ENCODE assay signal across 8 mouse cellular contexts in genomic region chr4:117867823-117868222, GRCm38 (mm10). TPM values are rescaled to one million over a fixed set of nuclear protein-coding genes. Genes with fewer than 3 reads are reported as not detected.
A peak's percentile ranks its signal among the peaks of the same experiment; 100 is the strongest.
DNase-seq lines count a peak whose midpoint lies in the region; ATAC-seq lines count a peak whose summit lies in the region.

No protein-coding gene starts in this region.

- WGBS in forebrain, embryonic 12.5 days, result 16% methylated on average over 24 of the region's 24 CpGs
- 21% methylated on average over 24 of the region's 24 CpGs for WGBS in hindbrain, embryonic 10.5 days

- DNase-seq in layer of hippocampus, postnatal 10 days (ENCODE audit: low spot score in 2 of 2), result peak; percentile 76 to 80
- no peak for DNase-seq in layer of hippocampus, postnatal 14 days (ENCODE audit: low spot score in 2 of 2)
- DNase-seq in adrenal gland, postnatal 25 days, result peak; percentile 68
- peak; percentile 71 for DNase-seq in hindbrain, embryonic 10.5 days (ENCODE audit: low spot score)
- DNase-seq in liver, result peak; percentile 77
- peak; percentile 81 for DNase-seq in thymus, postnatal 4 days

- no peaks in the 10 kb centered on the region for H3K9me3 ChIP-seq in forebrain, embryonic 12.5 days
- no peaks in the 10 kb centered on the region for H3K9me3 ChIP-seq in hindbrain, embryonic 10.5 days

- H3K27me3 ChIP-seq in forebrain, embryonic 12.5 days, result peaks cover 6% of the 10 kb centered on the region
- peaks cover 15% of the 10 kb centered on the region for H3K27me3 ChIP-seq in hindbrain, embryonic 10.5 days (ENCODE audit: insufficient read depth, poor library complexity, severe bottlenecking)

- peak overlapping the region; percentile 19 for H3K4me2 ChIP-seq in forebrain, embryonic 12.5 days

- peaks cover 29% of the 10 kb centered on the region for H3K4me1 ChIP-seq in forebrain, embryonic 12.5 days
- peaks cover 57% of the 10 kb centered on the region for H3K4me1 ChIP-seq in hindbrain, embryonic 10.5 days (replicated peaks)

- H3K9ac ChIP-seq in forebrain, embryonic 12.5 days, result no peak overlapping the region

- peak; percentile 25; the same call in 1 of the 2 replicates for ATAC-seq in forebrain, embryonic 12.5 days (ENCODE audit: low FRiP score)
- ATAC-seq in monocyte, adult 5-6 weeks (replicated peaks; ENCODE audit: insufficient number of reproducible peaks, low FRiP score, low TSS enrichment, poor library complexity, severe bottlenecking), result peak; percentile 36; the same call in 1 of the 2 replicates

- no peak overlapping the region for H3K27ac ChIP-seq in forebrain, embryonic 12.5 days
- H3K27ac ChIP-seq in hindbrain, embryonic 10.5 days, result peak overlapping the region; percentile 37; the same call in 1 of the 2 replicates

- no peak overlapping the region for H3K4me3 ChIP-seq in forebrain, embryonic 12.5 days (replicated peaks)
- no peak overlapping the region for H3K4me3 ChIP-seq in hindbrain, embryonic 10.5 days

- H3K36me3 ChIP-seq in forebrain, embryonic 12.5 days (replicated peaks), result no peaks in the 10 kb centered on the region
- H3K36me3 ChIP-seq in hindbrain, embryonic 10.5 days, result no peaks in the 10 kb centered on the region

RNA-seq across cellular contexts. Expression of gene Ccdc24, which starts 4.5 kb away (rescaled TPM):
- total RNA-seq in layer of hippocampus, postnatal 10 days (2021), result 1 to 10 TPM; 1.8 to 2.0 TPM
- total RNA-seq in layer of hippocampus, postnatal 14 days (2021), result 1 to 10 TPM in 1 of 2 experiments, under 1 TPM in 1; 0.85 to 1.5 TPM
- 0.79 TPM in 1 of 2 replicates, not detected in the other for total RNA-seq in adrenal gland, postnatal 25 days (2021)
- 1.8 and 2.1 TPM in 2 replicates for polyA plus RNA-seq in forebrain, embryonic 12.5 days (2016; fragmentation: Nextera tagmentation; extraction: Ambion mirVana)
- polyA plus RNA-seq in hindbrain, embryonic 10.5 days (2016; fragmentation: Nextera tagmentation; extraction: Ambion mirVana), result 2.0 and 2.4 TPM in 2 replicates
- total RNA-seq in monocyte, adult 5-6 weeks (2017), result not detected in 3 replicates

RNA-seq across cellular contexts. Expression of gene B4galt2, which starts 15.5 kb away (rescaled TPM):
- total RNA-seq in layer of hippocampus, postnatal 10 days (2021), result 100 to 1,000 TPM; 122 to 125 TPM
- total RNA-seq in layer of hippocampus, postnatal 14 days (2021), result 10 to 100 TPM; 94.4 to 99.7 TPM
- 12.6 and 18.6 TPM in 2 replicates for total RNA-seq in adrenal gland, postnatal 25 days (2021)
- polyA plus RNA-seq in forebrain, embryonic 12.5 days (2016; fragmentation: Nextera tagmentation; extraction: Ambion mirVana), result 36.4 and 36.9 TPM in 2 replicates
- polyA plus RNA-seq in hindbrain, embryonic 10.5 days (2016; fragmentation: Nextera tagmentation; extraction: Ambion mirVana), result 22.7 and 31.7 TPM in 2 replicates
- not detected in 3 replicates for total RNA-seq in monocyte, adult 5-6 weeks (2017)

RNA-seq across cellular contexts. Expression of gene Atp6v0b, which starts 19.3 kb away (rescaled TPM):
- total RNA-seq in layer of hippocampus, postnatal 10 days (2021), result 100 to 1,000 TPM; 386 to 393 TPM
- total RNA-seq in layer of hippocampus, postnatal 14 days (2021), result 100 to 1,000 TPM; 433 TPM
- 231 and 241 TPM in 2 replicates for total RNA-seq in adrenal gland, postnatal 25 days (2021)
- polyA plus RNA-seq in forebrain, embryonic 12.5 days (2016; fragmentation: Nextera tagmentation; extraction: Ambion mirVana), result 233 TPM in 2 replicates
- polyA plus RNA-seq in hindbrain, embryonic 10.5 days (2016; fragmentation: Nextera tagmentation; extraction: Ambion mirVana), result 208 and 263 TPM in 2 replicates
- 121 to 188 TPM (median 178 TPM) in 3 replicates for total RNA-seq in monocyte, adult 5-6 weeks (2017)

RNA-seq across cellular contexts. Expression of gene Dph2, which starts 24.0 kb away (rescaled TPM):
- total RNA-seq in layer of hippocampus, postnatal 10 days (2021), result 10 to 100 TPM in 1 of 2 experiments, 1 to 10 TPM in 1; 9.6 to 10.6 TPM
- 10 to 100 TPM; 10.0 to 10.2 TPM for total RNA-seq in layer of hippocampus, postnatal 14 days (2021)
- 10.6 and 14.2 TPM in 2 replicates for total RNA-seq in adrenal gland, postnatal 25 days (2021)
- 26.7 and 27.0 TPM in 2 replicates for polyA plus RNA-seq in forebrain, embryonic 12.5 days (2016; fragmentation: Nextera tagmentation; extraction: Ambion mirVana)
- 27.1 and 27.5 TPM in 2 replicates for polyA plus RNA-seq in hindbrain, embryonic 10.5 days (2016; fragmentation: Nextera tagmentation; extraction: Ambion mirVana)
- 2.1 to 15.0 TPM (median 4.2 TPM) in 3 replicates for total RNA-seq in monocyte, adult 5-6 weeks (2017)

RNA-seq across cellular contexts. Expression of gene Slc6a9, which starts 33.5 kb away (rescaled TPM):
- total RNA-seq in layer of hippocampus, postnatal 10 days (2021), result 10 to 100 TPM; 33.5 to 33.7 TPM
- 10 to 100 TPM; 30.3 to 40.9 TPM for total RNA-seq in layer of hippocampus, postnatal 14 days (2021)
- total RNA-seq in adrenal gland, postnatal 25 days (2021), result 17.2 and 18.3 TPM in 2 replicates
- polyA plus RNA-seq in forebrain, embryonic 12.5 days (2016; fragmentation: Nextera tagmentation; extraction: Ambion mirVana), result 8.5 and 9.9 TPM in 2 replicates
- 7.2 and 7.3 TPM in 2 replicates for polyA plus RNA-seq in hindbrain, embryonic 10.5 days (2016; fragmentation: Nextera tagmentation; extraction: Ambion mirVana)
- 1.8 to 2.8 TPM in 2 of 3 replicates, not detected in the other for total RNA-seq in monocyte, adult 5-6 weeks (2017)

Comparison
In these comparisons a context has a peak if more than half of its experiments do, and no peak if none do; other contexts are left out.
1. DNase-seq: peak in layer of hippocampus, postnatal 10 days (2 of 2), adrenal gland, postnatal 25 days (single experiment), hindbrain, embryonic 10.5 days (single experiment), liver (single experiment) and thymus, postnatal 4 days (single experiment); none in layer of hippocampus, postnatal 14 days (0 of 2).
2. RNA of gene B4galt2, which starts 15.5 kb away (total RNA-seq): 122 to 125 TPM in layer of hippocampus, postnatal 10 days, 94.4 to 99.7 TPM in layer of hippocampus, postnatal 14 days and 12.6 to 18.6 TPM in adrenal gland, postnatal 25 days; not detected in monocyte, adult 5-6 weeks; every median in the first group is over 10 times any median in the second.